Mouse (Mus musculus) C2C12 (cell line): ENCODE measurements at regions not wholly inside any gene's neighbourhood (a gene's known extent, or its start where the extent isn't known, plus 50 kb on each side); places are given as distances from the start of the nearest gene placed in this dataset.

Experiments
- H3K27me3 ChIP-seq: one replicate; pipeline ENCODE4 v1.6.1; 2011; ENCODE audit not compliant: control insufficient read depth, insufficient read depth, insufficient read length
- H3K36me3 ChIP-seq: one replicate; pipeline ENCODE4 v1.6.1; 2011; ENCODE audit not compliant: control insufficient read depth, insufficient read depth
- H3K4me3 ChIP-seq: one replicate; pipeline ENCODE4 v1.5.1; 2011; ENCODE audit warnings: mild to moderate bottlenecking, control low read depth; ENCODE audit not compliant: poor library complexity, insufficient read depth, severe bottlenecking
- H3K79me2 ChIP-seq: one replicate; pipeline ENCODE4 v1.6.1; 2011; ENCODE audit not compliant: control insufficient read depth, insufficient read depth
- H3K79me3 ChIP-seq: one replicate; pipeline ENCODE4 v1.6.1; 2011; ENCODE audit warnings: low read depth, control low read depth
- H3ac ChIP-seq: one replicate; pipeline ENCODE3; 2011; ENCODE audit warnings: low read depth; ENCODE audit not compliant: control insufficient read depth, insufficient read length
- CEBPB ChIP-seq: IDR thresholded peaks from one replicate; pipeline ENCODE4 v1.6.1; 2011; ENCODE audit warnings: low read depth, mild to moderate bottlenecking, control low read depth, moderate library complexity
- CTCF ChIP-seq: IDR thresholded peaks from one replicate; pipeline ENCODE4 v1.5.1; 2011; ENCODE audit not compliant: control insufficient read depth, insufficient read depth, insufficient read length
- FOSL1 ChIP-seq: IDR thresholded peaks from one replicate; pipeline ENCODE4 v1.8.0; 2011; ENCODE audit warnings: mild to moderate bottlenecking, low read length; ENCODE audit not compliant: poor library complexity, insufficient read depth, severe bottlenecking
- MAX ChIP-seq: IDR thresholded peaks from one replicate; pipeline ENCODE4 v1.6.1; 2011; ENCODE audit warnings: mild to moderate bottlenecking, control low read depth
- MYOD1 ChIP-seq: IDR thresholded peaks from one replicate; pipeline ENCODE4 v1.6.1; 2011; ENCODE audit warnings: low read depth; ENCODE audit not compliant: control insufficient read depth, insufficient read length
- MYOG ChIP-seq: IDR thresholded peaks from one replicate; pipeline ENCODE4 v1.6.1; 2011; ENCODE audit not compliant: control insufficient read depth, insufficient read length; ENCODE audit errors: extremely low read depth
- USF1 ChIP-seq: IDR thresholded peaks from one replicate; pipeline ENCODE4 v1.6.1; 2011; ENCODE audit warnings: low read depth, mild to moderate bottlenecking, control low read depth, moderate library complexity

- TF ChIP-seq CTCF = no peak
- no peak for TF ChIP-seq CEBPB
- Histone ChIP-seq H3K27me3 (no peaks in the 10 kb centered on the region), H3ac (no peak overlapping the region), H3K36me3 (no peaks in the 10 kb centered on the region), H3K79me2 (no peaks in the 10 kb centered on the region), H3K4me3 (no peak overlapping the region), H3K79me3 (no peaks in the 10 kb centered on the region)
These were observed 431.9 kb downstream of the Ccdc171 start for GRCm38 (mm10) chr4:83957217-83957692.

GRCm38 (mm10) chr4:83966898-83967297 is 441.6 kb downstream of the Ccdc171 start:
- Histone ChIP-seq H3K79me2 (no peaks in the 10 kb centered on the region), H3K27me3 (no peaks in the 10 kb centered on the region), H3K79me3 (no peaks in the 10 kb centered on the region), H3K36me3 (no peaks in the 10 kb centered on the region), H3K4me3 (no peak overlapping the region), H3ac (no peak overlapping the region)
- TF ChIP-seq CEBPB = no peak
- no peak for TF ChIP-seq MYOG
- TF ChIP-seq FOSL1 = no peak
- TF ChIP-seq MYOD1 = no peak
- TF ChIP-seq USF1 = no peak
- no peak for TF ChIP-seq CTCF
- TF ChIP-seq MAX = no peak

GRCm38 (mm10) chr4:83973162-83973561 is 447.8 kb downstream of the Ccdc171 start:
- no peaks in the 10 kb centered on the region for H3K36me3 ChIP-seq
- no peaks in the 10 kb centered on the region for H3K79me2 ChIP-seq
- H3K27me3 ChIP-seq = no peaks in the 10 kb centered on the region
- no peak overlapping the region for H3ac ChIP-seq
- TF ChIP-seq MYOD1 = peak; percentile 67
- no peak for TF ChIP-seq MYOG
- peak; percentile 86 for TF ChIP-seq USF1
- no peak for TF ChIP-seq FOSL1
- no peaks in the 10 kb centered on the region for H3K79me3 ChIP-seq
- no peak overlapping the region for H3K4me3 ChIP-seq

GRCm38 (mm10) chr4:83974214-83975012 is 449.1 kb downstream of the Ccdc171 start:
- Histone ChIP-seq H3K79me2 (no peaks in the 10 kb centered on the region), H3ac (no peak overlapping the region), H3K27me3 (no peaks in the 10 kb centered on the region), H3K36me3 (no peaks in the 10 kb centered on the region), H3K4me3 (no peak overlapping the region), H3K79me3 (no peaks in the 10 kb centered on the region)
- TF ChIP-seq MYOG (no peak), MYOD1 (no peak), USF1 (no peak)

- no peaks in the 10 kb centered on the region for H3K79me2 ChIP-seq
- H3ac ChIP-seq = no peak overlapping the region
- H3K36me3 ChIP-seq = no peaks in the 10 kb centered on the region
- no peak for TF ChIP-seq FOSL1
- no peak for TF ChIP-seq MYOG
- no peak for TF ChIP-seq USF1
- TF ChIP-seq MAX = no peak
- no peak for TF ChIP-seq CEBPB
- TF ChIP-seq MYOD1 = no peak
- no peak for TF ChIP-seq CTCF
- no peaks in the 10 kb centered on the region for H3K27me3 ChIP-seq
- H3K4me3 ChIP-seq = no peak overlapping the region
- no peaks in the 10 kb centered on the region for H3K79me3 ChIP-seq
These were observed 450.2 kb downstream of the Ccdc171 start for GRCm38 (mm10) chr4:83975569-83975968.

- Histone ChIP-seq H3ac (no peak overlapping the region), H3K4me3 (no peak overlapping the region), H3K36me3 (no peaks in the 10 kb centered on the region), H3K79me3 (no peaks in the 10 kb centered on the region), H3K27me3 (no peaks in the 10 kb centered on the region), H3K79me2 (no peaks in the 10 kb centered on the region)
- TF ChIP-seq USF1 (no peak), MYOG (no peak), CEBPB (no peak), MYOD1 (no peak), MAX (no peak), CTCF (no peak), FOSL1 (no peak)
These were observed 450.7 kb downstream of the Ccdc171 start for GRCm38 (mm10) chr4:83976067-83976466.
